Mouse (Mus musculus): ENCODE measurements around the gene Dctn2. TPM values are rescaled to one million over a fixed set of nuclear protein-coding genes. Genes with fewer than 3 reads are reported as not detected.

Dctn2 gene
- polyA plus RNA-seq (2015; fragmentation: Nextera tagmentation; extraction: Ambion mirVana), result 332 and 345 TPM in 2 replicates

DNA sequence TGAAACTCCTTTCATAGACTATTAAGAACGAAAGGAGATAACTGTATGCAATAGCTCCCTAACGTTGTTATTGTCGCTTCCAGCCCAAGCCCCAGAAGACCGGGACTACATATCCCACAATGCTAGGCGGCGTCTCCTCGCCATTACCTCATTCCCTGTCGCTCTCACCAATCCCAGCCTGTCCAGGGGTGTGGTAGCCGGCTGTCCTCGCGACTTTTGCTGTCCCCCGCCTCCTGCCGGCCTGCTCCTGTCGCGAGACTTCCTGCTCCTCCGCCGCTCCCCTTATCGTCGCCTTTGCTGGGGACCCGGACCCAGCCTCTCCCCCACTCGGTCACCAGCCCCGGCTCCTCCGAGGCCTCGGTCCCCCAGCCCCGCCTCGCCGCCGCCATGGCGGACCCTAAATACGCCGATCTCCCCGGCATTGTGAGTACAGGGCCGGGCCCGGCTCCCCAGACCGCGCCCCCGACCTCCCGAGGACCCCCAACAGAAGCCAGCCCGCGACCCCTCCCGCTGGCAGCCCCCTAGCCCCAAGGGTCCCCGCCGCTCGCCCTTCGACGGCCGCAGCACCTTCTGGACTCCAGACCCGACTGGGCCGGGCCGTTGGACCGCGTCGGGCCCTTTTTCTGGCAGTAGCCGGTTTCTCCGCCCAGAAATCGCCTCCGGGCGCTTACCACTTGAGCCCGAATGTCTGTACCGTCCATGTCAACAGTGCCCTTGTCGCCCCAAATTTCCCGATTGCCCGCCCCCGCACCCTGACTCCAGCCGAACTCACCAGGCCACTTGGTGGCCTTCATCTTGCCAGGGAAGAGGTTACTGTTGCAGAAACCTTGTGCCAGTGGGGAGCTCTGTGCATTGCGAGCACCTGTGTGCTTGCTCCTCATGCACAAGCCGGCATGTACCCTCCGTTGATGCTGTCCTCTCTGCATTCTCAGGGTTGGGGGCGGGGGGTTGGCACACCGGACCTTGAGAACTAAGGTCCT is at the start of gene Dctn2:
Gene Dctn2, plus strand, starts transcription at position 257 of the 980 bp plus-strand sequence.
- H3K4me2 ChIP-seq (ENCODE audit: low read length), result peak within 1 kb of the TSS; percentile 89
- peak within 1 kb of the TSS; percentile 100 for H3K9ac ChIP-seq (ENCODE audit: low read depth, low read length)
- WGBS, result under 1% methylated on average over 70 of the region's 70 CpGs
- no peaks in the 10 kb centered on the region for H3K27me3 ChIP-seq (ENCODE audit: control insufficient read depth, insufficient read depth, low read depth, low read length)
- no peaks in the 10 kb centered on the region for H3K9me3 ChIP-seq (replicated peaks; ENCODE audit: control insufficient read depth, low read length, poor library complexity, severe bottlenecking)
- peak; percentile 94 for ATAC-seq
- 0 out of 2 replicates have a peak, but pooled peaks cover 2% of the 10 kb centered on the region for H3K36me3 ChIP-seq (ENCODE audit: control insufficient read depth, insufficient read depth, low read length)
- peak within 1 kb of the TSS; percentile 99 for H3K4me3 ChIP-seq (ENCODE audit: low read depth, low read length)
- peak within 1 kb of the TSS; percentile 94 for H3K27ac ChIP-seq (ENCODE audit: low read length)
- H3K4me1 ChIP-seq (ENCODE audit: control insufficient read depth, insufficient read depth, low read length), result peaks cover 28% of the 10 kb centered on the region

DNA sequence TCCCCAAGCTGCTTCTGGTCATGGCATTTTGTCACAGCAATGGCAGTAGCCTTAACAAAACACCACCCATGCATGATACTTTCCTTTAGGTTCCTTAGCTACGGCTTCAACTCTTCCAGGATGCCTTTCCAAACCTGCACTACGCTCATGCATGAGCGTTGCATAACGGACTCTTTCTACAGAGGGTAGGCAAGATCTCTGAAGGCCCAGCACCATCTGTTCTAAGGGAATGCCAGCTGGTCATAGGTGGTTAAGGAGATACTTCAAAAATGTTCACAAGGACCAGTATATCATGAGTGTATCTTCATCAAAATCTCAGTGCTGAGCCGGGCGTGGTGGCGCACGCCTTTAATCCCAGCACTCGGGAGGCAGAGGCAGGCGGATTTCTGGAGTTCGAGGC is 49.7 kb upstream of the Dctn2 start:
- Histone ChIP-seq H3K27me3 (ENCODE audit: control insufficient read depth, insufficient read depth, low read depth, low read length) (no peaks in the 10 kb centered on the region), H3K9me3 (replicated peaks; ENCODE audit: control insufficient read depth, low read length, poor library complexity, severe bottlenecking) (no peaks in the 10 kb centered on the region), H3K9ac (ENCODE audit: low read depth, low read length) (no peak overlapping the region), H3K36me3 (ENCODE audit: control insufficient read depth, insufficient read depth, low read length) (no peaks in the 10 kb centered on the region), H3K4me1 (ENCODE audit: control insufficient read depth, insufficient read depth, low read length) (no peaks in the 10 kb centered on the region), H3K4me3 (ENCODE audit: low read depth, low read length) (no peak overlapping the region), H3K27ac (ENCODE audit: low read length) (no peak overlapping the region), H3K4me2 (ENCODE audit: low read length) (no peak overlapping the region)
- 96% methylated on average over 11 of the region's 11 CpGs for WGBS
- ATAC-seq, result no peak

DNA sequence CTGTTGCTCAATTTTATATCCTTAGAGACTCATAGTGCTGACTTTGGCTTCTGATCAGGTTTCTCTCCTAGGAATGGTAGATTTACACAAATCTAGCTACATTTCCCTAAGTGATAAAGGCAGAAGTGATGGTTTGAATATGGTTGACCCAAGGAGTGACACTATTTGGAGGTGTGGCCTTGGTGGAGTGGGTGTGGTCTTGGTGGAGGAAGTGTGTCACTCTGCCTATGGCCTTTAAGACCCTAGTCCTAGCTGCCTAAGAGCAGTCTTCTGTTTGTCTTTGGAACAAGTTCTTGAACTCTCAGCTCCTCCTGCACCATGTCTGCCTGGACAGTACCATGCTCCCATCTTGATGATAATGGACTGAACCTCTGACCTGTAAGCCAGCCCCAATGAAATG is 49.0 kb upstream of the Dctn2 start:
- Histone ChIP-seq H3K4me2 (ENCODE audit: low read length) (no peak overlapping the region), H3K4me1 (ENCODE audit: control insufficient read depth, insufficient read depth, low read length) (no peaks in the 10 kb centered on the region), H3K9ac (ENCODE audit: low read depth, low read length) (no peak overlapping the region), H3K27me3 (ENCODE audit: control insufficient read depth, insufficient read depth, low read depth, low read length) (no peaks in the 10 kb centered on the region), H3K9me3 (replicated peaks; ENCODE audit: control insufficient read depth, low read length, poor library complexity, severe bottlenecking) (no peaks in the 10 kb centered on the region), H3K27ac (ENCODE audit: low read length) (no peak overlapping the region), H3K4me3 (ENCODE audit: low read depth, low read length) (no peak overlapping the region), H3K36me3 (ENCODE audit: control insufficient read depth, insufficient read depth, low read length) (no peaks in the 10 kb centered on the region)
- no peak for ATAC-seq

- Histone ChIP-seq H3K27ac (ENCODE audit: low read length) (no peak overlapping the region), H3K4me2 (ENCODE audit: low read length) (no peak overlapping the region), H3K9ac (ENCODE audit: low read depth, low read length) (no peak overlapping the region), H3K4me3 (ENCODE audit: low read depth, low read length) (no peak overlapping the region), H3K4me1 (ENCODE audit: control insufficient read depth, insufficient read depth, low read length) (no peaks in the 10 kb centered on the region), H3K27me3 (ENCODE audit: control insufficient read depth, insufficient read depth, low read depth, low read length) (no peaks in the 10 kb centered on the region), H3K9me3 (replicated peaks; ENCODE audit: control insufficient read depth, low read length, poor library complexity, severe bottlenecking) (no peaks in the 10 kb centered on the region), H3K36me3 (ENCODE audit: control insufficient read depth, insufficient read depth, low read length) (no peaks in the 10 kb centered on the region)
- no peak for ATAC-seq
- 93% methylated on average over 2 of the region's 2 CpGs for WGBS
Measured at GRCm38 (mm10) chr10:127218339-127218738, 47.8 kb upstream of the Dctn2 start.

GRCm38 (mm10) chr10:127225213-127225612 is 41.0 kb upstream of the Dctn2 start:
- no peak overlapping the region for H3K9ac ChIP-seq (ENCODE audit: low read depth, low read length)
- H3K4me1 ChIP-seq (ENCODE audit: control insufficient read depth, insufficient read depth, low read length), result no peaks in the 10 kb centered on the region
- ATAC-seq, result no peak
- no peak overlapping the region for H3K4me3 ChIP-seq (ENCODE audit: low read depth, low read length)
- H3K36me3 ChIP-seq (ENCODE audit: control insufficient read depth, insufficient read depth, low read length), result peaks cover 9% of the 10 kb centered on the region
- H3K27ac ChIP-seq (ENCODE audit: low read length), result no peak overlapping the region
- H3K9me3 ChIP-seq (replicated peaks; ENCODE audit: control insufficient read depth, low read length, poor library complexity, severe bottlenecking), result no peaks in the 10 kb centered on the region
- no peak overlapping the region for H3K4me2 ChIP-seq (ENCODE audit: low read length)
- no peaks in the 10 kb centered on the region for H3K27me3 ChIP-seq (ENCODE audit: control insufficient read depth, insufficient read depth, low read depth, low read length)
- 23% methylated on average over 6 of the region's 6 CpGs for WGBS

DNA sequence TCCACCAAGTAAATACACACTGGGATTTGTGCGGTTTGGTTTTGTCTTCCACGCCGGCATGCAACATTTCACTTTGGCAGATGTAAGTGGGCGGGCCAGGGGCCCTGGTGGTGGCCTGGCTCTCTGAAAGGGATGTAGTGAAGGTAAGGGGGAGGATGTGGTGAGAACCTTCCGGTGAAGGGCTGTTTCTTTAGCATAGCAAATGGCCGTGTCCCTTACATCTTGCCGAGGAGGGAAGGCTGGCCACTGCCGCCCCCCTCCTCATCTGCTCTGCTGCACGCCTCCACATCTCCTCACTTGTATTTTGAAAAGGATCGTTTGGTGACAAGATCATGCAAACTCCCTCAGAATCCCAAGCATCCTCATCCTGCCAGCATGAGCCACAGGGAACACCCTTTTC is 40.4 kb upstream of the Dctn2 start:
- H3K9me3 ChIP-seq (replicated peaks; ENCODE audit: control insufficient read depth, low read length, poor library complexity, severe bottlenecking), result no peaks in the 10 kb centered on the region
- H3K4me2 ChIP-seq (ENCODE audit: low read length), result no peak overlapping the region
- H3K9ac ChIP-seq (ENCODE audit: low read depth, low read length), result 0 out of 2 replicates have a peak overlapping the region, but pooled peaks have one; percentile 4
- no peak overlapping the region for H3K4me3 ChIP-seq (ENCODE audit: low read depth, low read length)
- H3K27me3 ChIP-seq (ENCODE audit: control insufficient read depth, insufficient read depth, low read depth, low read length), result no peaks in the 10 kb centered on the region
- H3K4me1 ChIP-seq (ENCODE audit: control insufficient read depth, insufficient read depth, low read length), result no peaks in the 10 kb centered on the region
- peaks cover 12% of the 10 kb centered on the region for H3K36me3 ChIP-seq (ENCODE audit: control insufficient read depth, insufficient read depth, low read length)
- H3K27ac ChIP-seq (ENCODE audit: low read length), result no peak overlapping the region
- 31% methylated on average over 10 of the region's 10 CpGs for WGBS
- ATAC-seq, result no peak

- Histone ChIP-seq H3K4me3 (ENCODE audit: low read depth, low read length) (no peak overlapping the region), H3K4me1 (ENCODE audit: control insufficient read depth, insufficient read depth, low read length) (no peaks in the 10 kb centered on the region), H3K9ac (ENCODE audit: low read depth, low read length) (no peak overlapping the region), H3K4me2 (ENCODE audit: low read length) (no peak overlapping the region), H3K27ac (ENCODE audit: low read length) (no peak overlapping the region), H3K36me3 (ENCODE audit: control insufficient read depth, insufficient read depth, low read length) (peaks cover 14% of the 10 kb centered on the region), H3K27me3 (ENCODE audit: control insufficient read depth, insufficient read depth, low read depth, low read length) (no peaks in the 10 kb centered on the region), H3K9me3 (replicated peaks; ENCODE audit: control insufficient read depth, low read length, poor library complexity, severe bottlenecking) (no peaks in the 10 kb centered on the region)
- WGBS, result 66% methylated on average over 8 of the region's 8 CpGs
- no peak for ATAC-seq
Measured at GRCm38 (mm10) chr10:127226318-127226895, 39.8 kb upstream of the Dctn2 start.

DNA sequence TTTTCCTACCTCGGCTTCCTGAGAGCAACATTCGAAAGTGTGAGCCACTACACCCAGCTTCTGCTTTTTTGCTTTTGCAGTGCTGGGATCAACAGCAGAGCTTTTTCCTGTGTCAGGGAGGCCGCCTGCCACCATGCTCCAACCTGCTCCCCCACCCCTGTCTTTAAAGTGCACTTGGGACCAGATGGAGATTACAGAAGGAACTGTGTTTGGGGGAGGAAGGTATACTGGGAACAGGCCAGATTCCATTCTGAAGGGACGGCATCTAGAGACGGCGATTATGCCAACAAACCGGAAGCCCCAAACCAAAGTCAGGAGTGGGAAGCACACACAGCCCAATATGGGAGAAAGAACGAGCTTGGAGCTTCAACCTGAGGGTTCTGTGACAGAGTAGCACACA is 39.0 kb upstream of the Dctn2 start:
- WGBS, result 86% methylated on average over 8 of the region's 8 CpGs
- Histone ChIP-seq H3K4me1 (ENCODE audit: control insufficient read depth, insufficient read depth, low read length) (no peaks in the 10 kb centered on the region), H3K4me3 (ENCODE audit: low read depth, low read length) (no peak overlapping the region), H3K27me3 (ENCODE audit: control insufficient read depth, insufficient read depth, low read depth, low read length) (no peaks in the 10 kb centered on the region), H3K9me3 (replicated peaks; ENCODE audit: control insufficient read depth, low read length, poor library complexity, severe bottlenecking) (no peaks in the 10 kb centered on the region), H3K9ac (ENCODE audit: low read depth, low read length) (no peak overlapping the region), H3K27ac (ENCODE audit: low read length) (no peak overlapping the region), H3K36me3 (ENCODE audit: control insufficient read depth, insufficient read depth, low read length) (peaks cover 14% of the 10 kb centered on the region), H3K4me2 (ENCODE audit: low read length) (no peak overlapping the region)
- no peak for ATAC-seq

- Histone ChIP-seq H3K4me1 (ENCODE audit: control insufficient read depth, insufficient read depth, low read length) (no peaks in the 10 kb centered on the region), H3K9ac (ENCODE audit: low read depth, low read length) (no peak overlapping the region), H3K9me3 (replicated peaks; ENCODE audit: control insufficient read depth, low read length, poor library complexity, severe bottlenecking) (no peaks in the 10 kb centered on the region), H3K27ac (ENCODE audit: low read length) (no peak overlapping the region), H3K36me3 (ENCODE audit: control insufficient read depth, insufficient read depth, low read length) (peaks cover 14% of the 10 kb centered on the region), H3K27me3 (ENCODE audit: control insufficient read depth, insufficient read depth, low read depth, low read length) (no peaks in the 10 kb centered on the region), H3K4me3 (ENCODE audit: low read depth, low read length) (no peak overlapping the region), H3K4me2 (ENCODE audit: low read length) (no peak overlapping the region)
- ATAC-seq, result peak; percentile 56; the same call in 1 of the 2 replicates
- WGBS, result 23% methylated on average over 4 of the region's 4 CpGs
Measured at GRCm38 (mm10) chr10:127228897-127229296, 37.3 kb upstream of the Dctn2 start.

Measured in midbrain, embryonic 16.5 days (tissue).